Mouse (Mus musculus): ENCODE data around the gene Olfr138. TPM values are rescaled to one million over a fixed set of nuclear protein-coding genes. Genes with fewer than 3 reads are reported as not detected.

Olfr138 gene
- not detected for total RNA-seq (2021)
- long read RNA-seq, result 0 reads

DNA sequence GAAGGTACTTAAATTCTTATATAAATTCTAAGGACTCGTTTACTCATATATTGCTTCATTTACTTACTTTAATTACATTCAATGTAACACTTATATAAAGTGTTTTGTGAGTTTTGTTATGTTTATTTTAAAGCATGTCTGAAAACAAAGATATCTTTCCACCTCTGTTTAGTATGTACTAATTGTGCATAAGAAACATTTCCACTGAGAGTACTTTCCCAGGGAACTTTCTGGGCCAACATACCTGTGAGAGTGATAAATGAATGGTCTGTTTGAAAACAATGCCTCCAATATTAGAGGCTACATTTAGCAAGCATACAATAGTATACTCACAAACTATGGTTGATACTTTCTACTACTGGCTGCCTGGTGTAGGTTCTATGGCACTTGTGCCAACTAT, at the start of gene Olfr138:
TSS of gene Olfr138 (plus strand) at position 301 of the 400 bp plus-strand sequence.
- DNase-seq (ENCODE audit: low spot score in 2 of 2), result no peak

DNA sequence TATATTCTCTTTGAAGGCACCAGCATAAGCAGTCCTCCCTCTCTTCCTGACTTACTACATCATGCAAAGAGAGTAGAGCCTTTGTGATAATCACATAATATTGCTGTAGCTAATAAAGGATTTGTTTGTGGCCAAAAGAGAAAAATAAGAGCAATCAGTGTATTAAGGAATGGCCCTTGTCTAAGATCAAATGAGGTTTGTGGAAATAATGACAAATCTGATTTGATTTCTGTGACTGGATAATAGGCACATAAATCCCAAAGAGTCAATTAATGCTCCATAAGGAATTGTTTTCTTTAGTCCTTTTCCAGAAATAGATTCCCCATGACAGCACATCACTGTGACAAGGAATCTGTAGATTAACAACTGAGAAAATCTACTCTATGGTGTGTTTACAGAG, 46.6 kb downstream of the Olfr138 start, which contains the start of gene Olfr137:
TSS of gene Olfr137 (minus strand) at position 101 of the 400 bp plus-strand sequence.
- no peak for DNase-seq (ENCODE audit: low spot score in 2 of 2)

Other genes starting within 250 kb of the Olfr138 start
- not detected for gene Olfr129, start 201.0 kb upstream of the Olfr138 start, total RNA-seq (2021)
- not detected for gene Olfr130, start 197.1 kb upstream of the Olfr138 start, total RNA-seq (2021)
- not detected for gene Olfr131, start 172.3 kb upstream of the Olfr138 start, total RNA-seq (2021)
- not detected for gene Olfr132, start 126.5 kb upstream of the Olfr138 start, total RNA-seq (2021)
- gene Olfr133, start 115.8 kb upstream of the Olfr138 start, total RNA-seq (2021), result not detected
- gene Olfr134, start 89.6 kb upstream of the Olfr138 start, total RNA-seq (2021), result not detected
- gene Olfr135, start 56.7 kb upstream of the Olfr138 start, total RNA-seq (2021), result not detected
- gene Olfr137, start 46.5 kb downstream of the Olfr138 start, total RNA-seq (2021), result not detected
- gene Olfr136, start 68.8 kb downstream of the Olfr138 start, total RNA-seq (2021), result not detected
- not detected for gene Esp36, start 159.2 kb downstream of the Olfr138 start, total RNA-seq (2021)

All from layer of hippocampus, adult 18-20 months (tissue).